Mouse (Mus musculus) bone marrow, adult 2 months (tissue): ENCODE data around the gene Tulp2.

Experiments
- CTCF ChIP-seq: fragments of 200-500 bp; IDR thresholded peaks from 2 replicates; pipeline ENCODE4 v1.5.1; 2011; ENCODE audit warnings: low read length, control low read depth; ENCODE audit not compliant: control insufficient read depth, insufficient read depth
- POLR2A ChIP-seq: fragments of 200-500 bp; IDR thresholded peaks from 2 replicates; pipeline ENCODE4 v1.6.1; 2011; ENCODE audit warnings: low read depth, mild to moderate bottlenecking, control low read depth, low read length, borderline replicate concordance; ENCODE audit not compliant: control insufficient read depth

DNA sequence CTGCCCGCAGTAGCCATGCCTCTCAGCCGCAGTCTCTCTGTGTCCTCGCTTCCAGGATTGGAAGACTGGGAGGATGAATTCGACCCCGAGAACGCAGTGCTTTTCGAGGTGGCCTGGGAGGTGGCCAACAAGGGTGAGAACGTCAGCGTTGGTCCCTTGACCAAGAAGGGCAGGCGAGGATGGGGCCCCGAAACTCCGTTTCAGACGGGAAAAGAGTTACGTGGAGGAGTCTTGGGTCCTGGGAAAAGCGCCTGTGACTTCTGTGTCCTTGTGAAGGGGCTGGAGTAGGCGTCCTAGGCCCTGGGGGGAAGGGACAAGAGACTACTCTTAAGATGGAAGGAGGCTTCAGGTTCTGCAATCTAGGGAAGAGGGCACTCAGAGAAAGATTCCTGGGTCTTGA, 46.6 kb upstream of the Tulp2 start:
- TF ChIP-seq POLR2A (no peak), CTCF (no peak)
